Mouse (Mus musculus) forebrain, postnatal 0 days (tissue): ENCODE results near the gene Gpank1. TPM values are rescaled to one million over a fixed set of nuclear protein-coding genes. Genes with fewer than 3 reads are reported as not detected.

Experiments used
- ATAC-seq: fragments of 200-750 bp; cut with Nextera tagmentation; 2 replicates; pipeline ENCODE4 v1.8.0; 2017; ENCODE audit warnings: mild to moderate bottlenecking, moderate library complexity
- DNase-seq: peaks from one replicate; pipeline ENCODE4 v3.0.0-alpha.2; 2015
- H3K27ac ChIP-seq: fragments of 300-500 bp; sonication (generic); 2 replicates; pipeline ENCODE4 v1.5.1; 2014; ENCODE audit warnings: low read depth, mild to moderate bottlenecking, antibody characterized with exemption, low read length, moderate library complexity, mixed read lengths
- H3K27me3 ChIP-seq: fragments of 300-500 bp; sonication (generic); 2 replicates; pipeline ENCODE4 v1.6.1; 2014; ENCODE audit warnings: mild to moderate bottlenecking, low read length, mixed read lengths; ENCODE audit not compliant: insufficient read depth
- H3K36me3 ChIP-seq: fragments of 300-500 bp; sonication (generic); 2 replicates; pipeline ENCODE4 v1.6.1; 2014; ENCODE audit warnings: mild to moderate bottlenecking, moderate library complexity; ENCODE audit not compliant: insufficient read depth
- H3K4me1 ChIP-seq: fragments of 300-500 bp; sonication (generic); 2 replicates; pipeline ENCODE4 v1.6.1; 2014; ENCODE audit warnings: antibody characterized with exemption; ENCODE audit not compliant: insufficient read depth
- H3K4me2 ChIP-seq: fragments of 300-500 bp; sonication (generic); 2 replicates; pipeline ENCODE4 v1.6.1; 2014; ENCODE audit warnings: low read depth, mild to moderate bottlenecking, moderate library complexity
- H3K4me3 ChIP-seq: fragments of 300-500 bp; sonication (generic); 2 replicates; pipeline ENCODE4 v1.5.1; 2014; ENCODE audit warnings: low read depth, low read length, mixed read lengths
- H3K9ac ChIP-seq: fragments of 300-500 bp; sonication (generic); 2 replicates; pipeline ENCODE4 v1.6.1; 2014; ENCODE audit warnings: mild to moderate bottlenecking
- H3K9me3 ChIP-seq: fragments of 300-500 bp; sonication (generic); 2 replicates; pipeline ENCODE4 v1.6.1; 2016; ENCODE audit warnings: low read length
- CTCF ChIP-seq: sonication (generic); IDR thresholded peaks from 2 replicates; pipeline ENCODE4 v1.5.1; 2016; ENCODE audit warnings: antibody characterized with exemption, control low read depth, low read depth
- WGBS: fragments of 180-500 bp; shearing (Covaris S2); extraction: QIAGEN DNeasy Blood & Tissue Kit; methylation state at CpG from one replicate; pipeline ENCODE4 v1.1.7; 2014; 5-methylcytosine and 5-hydroxymethylcytosine counted together
- polyA plus RNA-seq: library from polyadenylated mRNA; unstranded; fragments of >200 nt; fragmentation: Nextera tagmentation; extraction: Ambion mirVana; gene quantifications from 2 replicates; pipeline ENCODE4 v1.2.1, GENCODE M21; 2015
- total RNA-seq: library from RNA; depleted of rRNA; stranded (reverse); fragments of >200 nt; gene quantifications from 2 replicates; pipeline ENCODE4 v1.2.3, GENCODE M21; 2014

Gene Gpank1
- total and polyA plus RNA-seq, 2 experiments from 2014 or later: 16.9 to 19.7 TPM

DNA sequence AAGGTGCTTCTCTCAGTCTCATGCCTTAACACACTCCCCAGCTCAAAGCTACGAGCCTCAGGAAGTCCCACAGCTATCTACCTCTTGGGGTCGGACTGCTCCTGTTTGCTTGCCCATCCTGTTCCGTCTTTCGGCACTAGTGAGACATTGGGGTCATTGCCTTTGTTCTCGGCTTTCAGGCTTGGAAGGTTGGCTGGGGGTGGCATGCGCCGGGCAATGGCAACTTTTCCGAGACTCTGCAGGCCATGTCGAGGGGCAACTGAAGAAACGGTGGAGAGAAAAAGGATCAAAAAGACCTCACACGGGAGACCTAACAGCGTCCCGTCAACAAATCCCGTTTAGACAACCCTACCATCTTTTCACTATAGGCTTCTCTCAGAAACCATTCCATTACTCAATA, 40.9 kb downstream of the Gpank1 start:
- Histone ChIP-seq H3K4me2 (peak overlapping the region; percentile 66), H3K27ac (no peak overlapping the region), H3K9me3 (no peaks in the 10 kb centered on the region), H3K9ac (peak overlapping the region; percentile 100), H3K4me1 (peaks cover 17% of the 10 kb centered on the region), H3K27me3 (no peaks in the 10 kb centered on the region), H3K4me3 (peak overlapping the region; percentile 94; the same call in 1 of the 2 replicates), H3K36me3 (peaks cover 56% of the 10 kb centered on the region)
- TF ChIP-seq CTCF: no peak
- WGBS: 68% methylated on average over 14 of the region's 14 CpGs
- DNase-seq: no peak
- no peak for ATAC-seq

DNA sequence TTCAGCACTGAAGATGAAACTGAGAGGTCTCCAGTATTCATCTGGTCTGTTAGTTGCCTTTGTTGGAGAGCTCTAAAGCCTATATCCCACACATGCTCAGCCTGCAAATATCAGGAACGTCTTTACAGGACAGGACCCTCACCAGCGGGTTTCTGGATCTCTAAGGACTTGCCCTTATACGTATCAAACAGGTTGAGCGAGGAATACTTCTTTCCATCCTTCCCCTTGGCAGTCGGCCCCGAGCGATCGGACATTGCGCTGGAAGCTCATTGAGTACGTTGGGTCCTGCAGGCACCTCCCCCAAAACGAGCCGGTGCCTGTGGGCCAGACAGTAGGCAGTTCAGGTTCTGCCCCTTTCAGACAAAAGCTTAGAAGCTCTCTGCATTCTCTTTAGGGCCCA, 41.5 kb downstream of the Gpank1 start:
- ATAC-seq: no peak

DNA sequence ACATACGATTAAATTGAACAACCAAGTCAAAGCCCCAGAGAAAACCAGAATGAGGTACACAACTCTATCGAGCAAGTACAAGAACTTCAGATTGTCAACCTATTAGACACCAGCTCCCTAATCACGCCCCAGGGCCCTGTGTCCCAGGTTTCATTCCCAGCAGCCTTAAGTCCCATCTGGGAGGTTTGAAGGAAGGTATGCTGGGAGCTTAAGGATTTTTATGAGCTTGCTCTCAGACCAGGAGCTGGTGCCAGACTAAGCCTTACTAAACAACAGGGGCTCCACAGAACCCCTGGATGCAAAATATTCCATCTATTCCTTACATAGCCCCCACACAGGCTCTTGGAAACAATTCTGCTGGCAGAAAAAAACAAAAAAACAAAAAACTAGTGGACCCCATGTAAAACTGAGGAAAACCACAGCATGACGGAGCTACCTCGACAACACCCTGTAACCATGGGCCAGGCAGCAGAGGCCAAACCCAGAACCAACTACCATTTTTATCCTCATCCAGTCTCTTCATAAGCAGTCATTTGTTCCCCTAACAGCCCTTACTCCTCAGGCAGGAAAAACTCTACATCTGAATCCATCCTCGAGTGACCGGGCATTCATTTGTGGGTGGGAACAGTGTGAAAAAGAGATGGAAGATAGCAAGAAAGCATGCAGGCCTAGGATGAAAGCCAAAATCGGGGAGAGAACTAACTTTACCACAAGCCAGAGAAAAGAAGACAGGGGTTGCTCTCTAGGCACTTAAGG, 42.2 kb downstream of the Gpank1 start:
- DNase-seq: no peak
- Histone ChIP-seq H3K4me1 (peaks cover 17% of the 10 kb centered on the region), H3K9me3 (no peaks in the 10 kb centered on the region), H3K36me3 (peaks cover 42% of the 10 kb centered on the region), H3K9ac (peak overlapping the region; percentile 100), H3K4me2 (peak overlapping the region; percentile 66), H3K4me3 (peak overlapping the region; percentile 94), H3K27me3 (no peaks in the 10 kb centered on the region), H3K27ac (peak overlapping the region; percentile 98)
- ATAC-seq: no peak
- TF ChIP-seq CTCF: no peak
- 7% methylated on average over 8 of the region's 8 CpGs for WGBS

More for the DNA sequence above, 41.5 kb downstream of the Gpank1 start:
- no peak for DNase-seq
- Histone ChIP-seq H3K27me3 (no peaks in the 10 kb centered on the region), H3K4me1 (peaks cover 17% of the 10 kb centered on the region), H3K27ac (peak overlapping the region; percentile 29; the same call in 1 of the 2 replicates), H3K9me3 (no peaks in the 10 kb centered on the region), H3K4me2 (peak overlapping the region; percentile 66), H3K9ac (peak overlapping the region; percentile 100), H3K4me3 (peak overlapping the region; percentile 94), H3K36me3 (peaks cover 50% of the 10 kb centered on the region)
- WGBS: 22% methylated on average over 12 of the region's 12 CpGs
- no peak for TF ChIP-seq CTCF

DNA sequence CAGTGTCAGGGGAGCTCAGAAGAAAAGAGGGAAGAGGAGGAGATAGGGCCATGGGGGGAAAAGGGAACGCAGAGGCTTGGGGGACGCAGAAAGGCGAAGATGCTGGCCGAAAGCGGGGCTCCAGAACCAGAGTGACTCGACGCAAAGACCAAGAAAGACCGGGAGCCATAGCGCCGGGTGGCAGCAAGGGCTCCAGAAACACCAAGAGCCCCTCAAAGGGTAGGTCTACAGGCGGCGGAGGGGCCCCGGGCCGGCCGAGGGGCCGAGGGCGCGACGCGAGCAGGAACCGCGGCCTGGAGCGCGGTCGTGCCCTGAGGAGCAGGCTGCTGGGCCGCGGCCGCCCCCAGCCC, 42.9 kb downstream of the Gpank1 start:
- WGBS: 0% methylated on average over 13 of the region's 28 CpGs
- Histone ChIP-seq H3K4me1 (peaks cover 17% of the 10 kb centered on the region), H3K27me3 (no peaks in the 10 kb centered on the region), H3K9ac (peak overlapping the region; percentile 100), H3K36me3 (peaks cover 35% of the 10 kb centered on the region), H3K4me3 (peak overlapping the region; percentile 94), H3K27ac (peak overlapping the region; percentile 98), H3K4me2 (peak overlapping the region; percentile 66), H3K9me3 (no peaks in the 10 kb centered on the region)
- TF ChIP-seq CTCF: no peak
- DNase-seq: no peak
- no peak for ATAC-seq

DNA sequence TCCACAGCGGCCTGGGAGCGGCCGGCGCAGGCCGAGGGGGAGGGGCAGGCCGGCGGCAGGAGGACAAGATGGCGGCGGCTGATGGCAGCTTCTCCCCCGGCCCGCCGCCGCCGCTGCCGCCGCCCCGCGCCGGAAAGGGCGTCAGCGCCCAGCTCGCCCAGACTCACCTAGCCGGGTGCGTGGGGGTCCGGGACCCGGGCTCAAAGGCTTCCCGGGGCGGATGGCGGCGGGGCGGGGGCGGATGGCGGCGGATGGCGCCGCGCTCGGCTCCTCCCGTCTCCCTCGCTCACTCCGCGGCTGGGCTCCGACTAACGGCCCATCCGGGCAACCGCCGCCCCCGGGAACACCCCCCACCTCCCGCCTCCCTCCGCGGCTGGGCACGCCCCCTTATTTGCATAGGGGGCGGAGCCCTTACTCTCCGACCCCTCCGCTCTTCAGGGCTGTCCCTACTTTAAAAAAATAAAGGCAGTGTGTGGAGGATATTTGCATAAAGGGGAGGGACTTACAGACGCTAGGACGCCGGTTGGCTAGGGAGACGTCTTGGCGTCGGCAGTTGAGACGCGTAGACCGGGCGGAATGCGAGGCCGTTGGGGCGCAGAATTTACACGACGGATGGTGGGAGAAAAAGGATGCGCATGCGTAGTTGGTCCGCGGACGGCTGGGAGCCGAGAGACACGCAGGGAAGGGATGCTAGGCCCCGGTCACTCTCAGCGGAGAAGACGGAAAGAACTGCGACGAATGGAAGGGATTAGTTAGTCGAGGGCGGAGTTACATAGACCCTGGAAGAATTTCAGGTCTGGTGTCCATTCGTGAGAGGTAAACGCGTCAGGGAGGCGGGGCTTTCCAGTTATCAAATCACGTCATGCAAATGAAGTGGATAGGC, 43.6 kb downstream of the Gpank1 start, which contains the start of gene Prrc2a:
Gene Prrc2a, minus strand, starts transcription at position 330 of the 883 bp plus-strand sequence.
- Histone ChIP-seq H3K9ac (peak within 1 kb of the TSS; percentile 100), H3K27ac (peak within 1 kb of the TSS; percentile 98), H3K9me3 (no peaks in the 10 kb centered on the region), H3K4me3 (peak within 1 kb of the TSS; percentile 94), H3K4me2 (peak within 1 kb of the TSS; percentile 66), H3K27me3 (no peaks in the 10 kb centered on the region), H3K4me1 (peaks cover 17% of the 10 kb centered on the region), H3K36me3 (peaks cover 29% of the 10 kb centered on the region)
- no peak for TF ChIP-seq CTCF
- 1% methylated on average over 76 of the region's 89 CpGs for WGBS
- DNase-seq (peak; percentile 100), ATAC-seq (peak; percentile 93)

DNA sequence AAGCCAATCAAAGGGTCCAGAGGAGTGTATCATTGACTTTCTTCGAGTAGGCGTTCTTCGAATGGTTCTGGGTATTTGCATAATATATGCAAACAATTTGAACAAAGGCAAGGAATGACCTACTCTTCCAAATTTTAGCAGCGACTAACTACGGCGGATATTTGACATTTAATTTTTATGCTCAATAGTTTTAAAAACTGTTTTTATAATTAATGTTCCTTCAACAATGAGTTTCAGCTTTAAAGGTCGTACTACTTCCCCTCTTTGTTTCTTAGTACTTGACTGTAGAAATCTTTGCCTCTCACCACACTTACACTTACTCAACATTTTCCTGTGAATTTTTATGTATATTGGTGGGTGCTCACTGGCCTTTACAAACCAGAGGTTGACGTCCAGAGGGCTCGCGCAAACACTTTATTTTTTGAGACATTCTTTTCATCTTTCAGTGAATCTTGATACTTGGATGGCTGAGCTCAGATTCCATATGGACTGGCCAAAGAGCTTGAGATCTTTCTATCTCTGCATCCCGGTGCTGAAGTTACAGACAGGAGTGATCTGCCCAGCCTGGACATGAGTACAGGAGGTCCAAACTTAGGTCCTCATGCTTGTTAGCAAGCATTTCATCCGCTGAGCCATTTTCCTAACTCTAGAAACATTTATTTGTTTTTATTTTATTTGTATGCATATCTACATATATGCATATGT, 44.3 kb downstream of the Gpank1 start:
- H3K4me3 ChIP-seq: peak overlapping the region; percentile 94
- H3K27ac ChIP-seq: peak overlapping the region; percentile 93
- DNase-seq (no peak), ATAC-seq (peak; percentile 86)
- TF ChIP-seq CTCF: no peak
- H3K36me3 ChIP-seq: peaks cover 21% of the 10 kb centered on the region
- peak overlapping the region; percentile 53 for H3K4me2 ChIP-seq
- no peaks in the 10 kb centered on the region for H3K27me3 ChIP-seq
- H3K9me3 ChIP-seq: no peaks in the 10 kb centered on the region
- peaks cover 17% of the 10 kb centered on the region for H3K4me1 ChIP-seq
- 20% methylated on average over 12 of the region's 12 CpGs for WGBS
- peak overlapping the region; percentile 46 for H3K9ac ChIP-seq
